Mouse (Mus musculus) urinary bladder, adult 18-20 months (tissue): Measurements from ENCODE around the gene Rgs6.

Experiments
- DNase-seq, 2 experiments: peaks; one replicate each; pipeline ENCODE4 v3.0.0; 2022; ENCODE audit warnings: low spot score in 2 of 2, mixed read lengths in 2 of 2

The Rgs6 gene

GRCm38 (mm10) chr12:83204361-83204760 is 616.3 kb downstream of the Rgs6 start:
- no peak for DNase-seq

DNA sequence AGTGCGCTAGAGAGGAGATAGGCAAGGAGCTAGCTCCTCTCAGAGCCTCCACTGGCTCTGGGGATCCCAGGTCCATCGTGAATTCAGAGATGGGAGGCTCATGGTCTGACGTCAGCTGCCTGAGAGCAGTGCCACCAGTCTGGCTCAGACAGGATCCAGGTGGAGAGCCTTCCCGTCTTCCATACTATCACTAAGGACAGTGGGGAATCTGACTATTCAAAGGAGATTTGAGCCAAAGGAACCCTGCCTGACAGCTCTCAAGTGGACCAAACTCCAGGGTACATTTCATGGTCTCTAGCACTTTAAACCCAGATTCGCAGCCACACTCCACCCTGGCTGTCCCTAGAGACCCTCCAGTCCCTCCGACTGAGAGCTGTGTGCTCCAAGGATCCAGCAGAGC is 618.8 kb downstream of the Rgs6 start:
- no peak for DNase-seq

GRCm38 (mm10) chr12:83207481-83207880 is 619.4 kb downstream of the Rgs6 start:
- DNase-seq: no peak

DNA sequence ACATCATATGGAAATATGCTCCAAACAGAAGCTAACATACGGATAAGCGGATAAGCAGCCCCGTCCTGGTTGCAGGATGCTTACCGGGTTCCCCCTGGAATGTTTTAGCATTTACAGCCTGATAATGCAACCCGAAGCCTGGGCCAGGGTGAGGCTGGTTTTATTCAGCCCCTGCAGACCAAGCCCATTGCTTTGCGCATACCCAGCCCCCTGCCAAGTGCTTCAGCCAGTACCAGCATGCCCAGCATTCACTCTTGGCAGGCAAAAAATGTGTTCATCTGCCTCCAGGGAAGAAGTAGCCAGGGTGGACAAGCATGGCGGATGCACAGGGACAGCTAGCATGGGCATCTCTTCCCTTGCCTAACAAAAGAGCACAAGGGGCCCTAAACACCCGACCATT is 619.9 kb downstream of the Rgs6 start:
- no peak for DNase-seq

GRCm38 (mm10) chr12:83208841-83209240 is 620.7 kb downstream of the Rgs6 start:
- DNase-seq: no peak

GRCm38 (mm10) chr12:83209461-83209860 is 621.4 kb downstream of the Rgs6 start:
- no peak for DNase-seq

- no peak for DNase-seq
These were observed 622.2 kb downstream of the Rgs6 start for GRCm38 (mm10) chr12:83210294-83210693.

DNA sequence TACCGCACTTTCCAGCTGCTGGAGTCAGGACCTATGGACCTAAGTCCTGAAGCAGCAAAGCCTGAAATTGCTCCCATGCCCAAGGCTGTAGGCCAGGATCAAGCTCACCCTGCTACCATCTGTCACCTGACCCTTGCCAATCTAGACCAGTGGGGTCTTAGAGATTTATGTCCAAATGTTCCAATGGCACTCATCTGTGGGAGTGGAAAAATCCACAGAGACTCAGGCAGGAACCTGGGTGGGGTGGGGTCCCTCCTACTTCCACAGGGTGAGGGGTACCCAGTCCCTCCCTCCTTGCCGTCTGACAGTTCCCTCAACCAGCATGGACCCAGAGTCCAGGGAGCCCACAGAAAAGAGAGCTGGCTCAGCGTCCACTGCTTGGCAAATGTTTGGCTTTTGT is 622.6 kb downstream of the Rgs6 start:
- no peak for DNase-seq

- DNase-seq: no peak
These were observed 623.2 kb downstream of the Rgs6 start for GRCm38 (mm10) chr12:83211146-83211822.
